Mouse (Mus musculus) left cerebral cortex, adult 11 months (tissue): ENCODE results near the gene Nbr1.
"Not testable (repeated sequence)": the region's sequence is repeated elsewhere in the genome, so short reads cannot be mapped to it uniquely, and the experiment has no call there.

Experiments used
- DNase-seq: peaks from one replicate; pipeline ENCODE4 v3.0.0; 2022; ENCODE audit warnings: low spot score

Nbr1 gene

GRCm38 (mm10) chr11:101583205-101583604 lies 31.3 kb downstream of the Nbr1 start:
- no peak for DNase-seq

GRCm38 (mm10) chr11:101585031-101585430 lies 33.1 kb downstream of the Nbr1 start:
- DNase-seq, result not testable (repeated sequence)

- DNase-seq, result no peak
Measured at GRCm38 (mm10) chr11:101585805-101586204, 33.9 kb downstream of the Nbr1 start.

GRCm38 (mm10) chr11:101587676-101588075 lies 35.7 kb downstream of the Nbr1 start:
- DNase-seq, result peak; percentile 25

- no peak for DNase-seq
Measured at GRCm38 (mm10) chr11:101588868-101589267, 36.9 kb downstream of the Nbr1 start.

- DNase-seq, result peak; percentile 22
Measured at GRCm38 (mm10) chr11:101589444-101589843, 37.5 kb downstream of the Nbr1 start.

GRCm38 (mm10) chr11:101589989-101590624 lies 38.2 kb downstream of the Nbr1 start:
- DNase-seq, result no peak

- DNase-seq, result no peak
Measured at GRCm38 (mm10) chr11:101599156-101599555, 47.2 kb downstream of the Nbr1 start, which contains the start of gene Gm11634. Gm11634 (minus strand) TSS chr11:101599256.

GRCm38 (mm10) chr11:101602491-101602890 lies 50.5 kb downstream of the Nbr1 start:
- no peak for DNase-seq

- DNase-seq, result no peak
Measured at GRCm38 (mm10) chr11:101604116-101604515, 52.2 kb downstream of the Nbr1 start.

GRCm38 (mm10) chr11:101604531-101605453 lies 52.8 kb downstream of the Nbr1 start:
- DNase-seq, result not testable (repeated sequence)

GRCm38 (mm10) chr11:101607134-101607533 lies 55.2 kb downstream of the Nbr1 start:
- not testable (repeated sequence) for DNase-seq

- DNase-seq, result no peak
Measured at GRCm38 (mm10) chr11:101610445-101610844, 58.5 kb downstream of the Nbr1 start.

- no peak for DNase-seq
Measured at GRCm38 (mm10) chr11:101613596-101613995, 61.6 kb downstream of the Nbr1 start.

- no peak for DNase-seq
Measured at GRCm38 (mm10) chr11:101614116-101614515, 62.2 kb downstream of the Nbr1 start.

- no peak for DNase-seq
Measured at GRCm38 (mm10) chr11:101615380-101615779, 63.4 kb downstream of the Nbr1 start.

- no peak for DNase-seq
Measured at GRCm38 (mm10) chr11:101616104-101616503, 64.2 kb downstream of the Nbr1 start.

- no peak for DNase-seq
Measured at GRCm38 (mm10) chr11:101616948-101617767, 65.2 kb downstream of the Nbr1 start.

- no peak for DNase-seq
Measured at GRCm38 (mm10) chr11:101617849-101618248, 65.9 kb downstream of the Nbr1 start.

GRCm38 (mm10) chr11:101618596-101618995 lies 66.6 kb downstream of the Nbr1 start:
- no peak for DNase-seq

- not testable (repeated sequence) for DNase-seq
Measured at GRCm38 (mm10) chr11:101620022-101620655, 68.2 kb downstream of the Nbr1 start.

- no peak for DNase-seq
Measured at GRCm38 (mm10) chr11:101626649-101626994, 74.7 kb downstream of the Nbr1 start.
